Comparison of ENCODE assay signal across 1 mouse cellular context in the genomic region with DNA sequence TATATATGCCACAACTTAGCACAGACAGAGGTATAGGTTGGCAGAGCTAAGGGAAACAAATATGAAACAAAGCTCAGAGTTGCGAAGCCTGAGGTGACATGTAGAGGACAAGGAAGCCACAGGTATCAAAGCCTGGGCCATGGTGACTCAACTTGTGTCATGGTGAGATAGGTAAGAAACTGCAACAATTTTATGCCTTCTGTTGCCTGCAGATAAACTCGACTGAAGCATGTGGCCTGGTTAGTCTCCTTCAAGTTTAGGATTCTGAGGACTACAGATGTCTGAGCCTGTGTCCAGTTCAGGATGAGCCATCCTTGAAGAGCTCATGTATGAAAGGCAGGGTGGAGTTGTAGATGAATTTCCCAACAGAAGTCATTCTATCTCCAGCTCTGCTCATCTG.
TF ChIP-seq lines count a peak whose summit lies in the region.

No protein-coding gene starts in this region.

TF ChIP-seq in MEL, 35 proteins besides CTCF, POLR2A, EP300 and RAD21 (continued from another document):
- TF ChIP-seq GATA1 (IDR thresholded peaks at IDR 0.05; ENCODE audit: low read depth, low read length) (peak; percentile 83), POLR2AphosphoS2 (IDR thresholded peaks at IDR 0.05; ENCODE audit: low read length) (no peak), JUND (IDR thresholded peaks at IDR 0.05; ENCODE audit: low read depth, low read length) (no peak), MAX (IDR thresholded peaks at IDR 0.05; ENCODE audit: low read length) (peak; percentile 69), SIN3A (IDR thresholded peaks at IDR 0.05; ENCODE audit: low read length) (no peak; the same call in 1 of the 2 replicates), POLR2AphosphoS5 (IDR thresholded peaks at IDR 0.05; ENCODE audit: borderline replicate concordance, low read depth, low read length) (no peak), KAT2A (conservative IDR thresholded peaks at IDR 0.05; ENCODE audit: low read depth, low read length) (no peak), RCOR1 (IDR thresholded peaks at IDR 0.05; ENCODE audit: low read depth, low read length) (no peak), MAZ (IDR thresholded peaks at IDR 0.05; ENCODE audit: low read depth, low read length) (no peak), MYB (IDR thresholded peaks at IDR 0.05; ENCODE audit: low read depth, low read length) (no peak), MYC (IDR thresholded peaks at IDR 0.05; ENCODE audit: low read depth, low read length) (peak; percentile 74), HCFC1 (IDR thresholded peaks at IDR 0.05; ENCODE audit: low read depth, low read length) (no peak), MEF2A (IDR thresholded peaks at IDR 0.05; ENCODE audit: extremely low read depth, insufficient replicate concordance, low read depth, low read length, poor library complexity, severe bottlenecking) (no peak), CHD1 (IDR thresholded peaks at IDR 0.05; ENCODE audit: low read depth, low read length) (no peak), NRF1 (IDR thresholded peaks at IDR 0.05; ENCODE audit: insufficient read depth, low read depth, low read length, poor library complexity, severe bottlenecking) (no peak), GABPA (IDR thresholded peaks at IDR 0.05; ENCODE audit: low read depth, low read length) (no peak), CHD2 (IDR thresholded peaks at IDR 0.05; ENCODE audit: low read length) (no peak), ZKSCAN1 (IDR thresholded peaks at IDR 0.05; ENCODE audit: low read depth, low read length) (no peak), SMC3 (IDR thresholded peaks at IDR 0.05; ENCODE audit: low read depth, low read length) (no peak)
